Mouse (Mus musculus): ENCODE results near the gene Olfr606.
"Not testable (repeated sequence)": the region's sequence is repeated elsewhere in the genome, so short reads cannot be mapped to it uniquely, and the experiment has no call there.

DNA sequence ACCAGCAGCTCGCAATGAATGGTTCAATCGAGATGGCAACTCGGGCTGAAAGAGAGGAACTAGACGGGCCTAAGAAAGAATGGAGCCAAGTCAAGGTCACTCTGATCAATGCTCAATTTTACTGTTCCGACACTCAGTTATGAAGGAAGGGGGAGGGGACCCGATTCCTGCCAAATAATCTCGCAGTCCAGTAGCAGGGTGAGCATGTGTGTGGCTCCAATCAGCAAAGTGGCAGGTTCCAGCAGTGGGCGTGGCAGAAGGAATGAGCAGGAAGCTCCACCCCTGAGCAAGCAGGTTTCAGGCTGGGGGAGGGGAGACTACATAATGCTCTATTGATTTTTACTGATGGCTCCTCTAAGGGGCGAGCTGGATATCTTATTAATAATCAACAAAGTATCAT is 28.3 kb downstream of the Olfr606 start:
- TF ChIP-seq CTCF (conservative IDR thresholded peaks at IDR 0.05; ENCODE audit: insufficient read depth, insufficient read length, low read depth, low read length); POLR2A (IDR thresholded peaks at IDR 0.05; ENCODE audit: low read depth, low read length): not testable (repeated sequence)

All from kidney, adult 2 months (tissue).